Mouse (Mus musculus) lung, postnatal 0 days (tissue): ENCODE data around the gene Uchl4. TPM values are rescaled to one million over a fixed set of nuclear protein-coding genes. Genes with fewer than 3 reads are reported as not detected.

Source experiments
- ATAC-seq: fragments of 200-750 bp; cut with Nextera tagmentation; 2 replicates; pipeline ENCODE4 v1.8.0; 2017; ENCODE audit warnings: moderate library complexity
- DNase-seq: peaks from one replicate; pipeline ENCODE4 v3.0.0-alpha.2; 2016; ENCODE audit warnings: low spot score
- H3K27ac ChIP-seq: fragments of 300-500 bp; sonication (generic); 2 replicates; pipeline ENCODE4 v1.5.1; 2014; ENCODE audit warnings: antibody characterized with exemption, mild to moderate bottlenecking, low read length, mixed read lengths
- H3K27me3 ChIP-seq: fragments of 300-500 bp; sonication (generic); replicated peaks from 2 replicates; pipeline ENCODE4 v1.6.1; 2014; ENCODE audit warnings: low read length, mixed read lengths; ENCODE audit not compliant: insufficient read depth
- H3K36me3 ChIP-seq: fragments of 300-500 bp; sonication (generic); 2 replicates; pipeline ENCODE4 v1.6.1; 2014; ENCODE audit warnings: low read length, mixed read lengths; ENCODE audit not compliant: insufficient read depth
- H3K4me1 ChIP-seq: fragments of 300-500 bp; sonication (generic); 2 replicates; pipeline ENCODE4 v1.6.1; 2014; ENCODE audit warnings: antibody characterized with exemption, low read depth, low read length, mixed read lengths; ENCODE audit not compliant: insufficient read depth
- H3K4me2 ChIP-seq: fragments of 300-500 bp; sonication (generic); replicated peaks from 2 replicates; pipeline ENCODE4 v1.6.1; 2014; ENCODE audit warnings: low read depth, mild to moderate bottlenecking, low read length, moderate library complexity, mixed read lengths
- H3K4me3 ChIP-seq: fragments of 300-500 bp; sonication (generic); 2 replicates; pipeline ENCODE4 v1.5.1; 2014; ENCODE audit warnings: low read depth, low read length
- H3K9ac ChIP-seq: fragments of 300-500 bp; sonication (generic); replicated peaks from 2 replicates; pipeline ENCODE4 v1.6.1; 2014; ENCODE audit warnings: low read depth, mild to moderate bottlenecking
- H3K9me3 ChIP-seq: fragments of 300-500 bp; sonication (generic); 2 replicates; pipeline ENCODE4 v1.6.1; 2016; ENCODE audit warnings: low read length, mixed read lengths
- CTCF ChIP-seq: IDR thresholded peaks from 2 replicates; pipeline ENCODE4 v1.5.1; 2016; ENCODE audit warnings: antibody characterized with exemption, mild to moderate bottlenecking
- EP300 ChIP-seq: IDR thresholded peaks from 2 replicates; pipeline ENCODE4 v1.6.1; 2016; ENCODE audit warnings: antibody characterized with exemption, mild to moderate bottlenecking, control low read depth
- WGBS: fragments of 180-500 bp; shearing (Covaris S2); extraction: QIAGEN DNeasy Blood & Tissue Kit; methylation state at CpG from one replicate; pipeline ENCODE4 v1.1.7; 2014; 5-methylcytosine and 5-hydroxymethylcytosine counted together
- polyA plus RNA-seq: library from polyadenylated mRNA; unstranded; fragments of >200 nt; fragmentation: Nextera tagmentation; extraction: Ambion mirVana; gene quantifications from 2 replicates; pipeline ENCODE4 v1.2.1, GENCODE M21; 2015

Uchl4 gene
- polyA plus RNA-seq, 1 experiment from 2014 or later, result 1.0 TPM

DNA sequence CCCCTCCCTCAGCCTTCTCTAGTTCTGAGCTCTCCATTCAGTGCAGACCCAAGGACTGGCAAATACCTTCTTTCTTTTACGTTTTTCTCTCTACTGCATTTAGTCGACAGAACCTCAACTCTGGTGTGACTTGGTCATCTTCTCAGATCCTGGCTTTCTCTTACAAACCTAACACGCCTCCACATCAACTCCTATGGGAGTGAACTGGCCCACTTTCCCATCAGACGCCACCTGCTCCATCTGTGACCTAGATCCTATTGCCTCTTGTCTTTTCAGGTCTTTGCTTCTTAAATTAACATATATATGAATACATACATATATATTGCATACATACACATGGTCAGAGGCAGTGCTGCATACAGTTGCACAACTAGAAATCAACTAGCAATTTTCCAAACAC lies 38.8 kb downstream of the Uchl4 start:
- DNase-seq, result no peak
- Histone ChIP-seq H3K4me3 (no peak overlapping the region), H3K27ac (no peak overlapping the region), H3K36me3 (no peaks in the 10 kb centered on the region), H3K4me1 (no peaks in the 10 kb centered on the region), H3K27me3 (no peaks in the 10 kb centered on the region), H3K9ac (no peak overlapping the region), H3K4me2 (no peak overlapping the region), H3K9me3 (no peaks in the 10 kb centered on the region)
- 75% methylated on average over 4 of the region's 4 CpGs for WGBS
- TF ChIP-seq EP300 (no peak), CTCF (no peak)
- ATAC-seq, result no peak

DNA sequence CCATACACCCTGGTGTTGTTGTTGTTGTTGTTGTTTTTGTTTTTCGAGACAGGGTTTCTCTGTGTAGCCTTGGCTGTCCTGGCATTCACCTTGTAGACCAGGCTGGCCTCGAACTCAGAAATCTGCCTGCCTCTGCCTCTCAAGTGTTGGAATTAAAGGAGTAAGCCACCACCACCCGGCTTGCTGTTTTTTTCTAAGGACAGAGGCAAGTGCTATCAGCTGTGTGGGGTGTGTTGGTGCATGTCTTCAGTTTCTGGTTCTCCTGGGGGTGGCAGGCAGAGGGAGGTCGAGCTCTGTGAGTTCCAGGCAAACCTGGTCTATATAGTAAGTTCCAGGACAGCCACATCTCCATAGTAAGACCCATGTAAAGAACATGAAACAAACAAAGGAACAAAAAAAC lies 39.3 kb downstream of the Uchl4 start:
- Histone ChIP-seq H3K36me3 (no peaks in the 10 kb centered on the region), H3K4me3 (no peak overlapping the region), H3K27me3 (no peaks in the 10 kb centered on the region), H3K9ac (no peak overlapping the region), H3K4me1 (no peaks in the 10 kb centered on the region), H3K27ac (no peak overlapping the region), H3K4me2 (no peak overlapping the region), H3K9me3 (no peaks in the 10 kb centered on the region)
- WGBS, result 64% methylated on average over 4 of the region's 4 CpGs
- no peak for DNase-seq
- ATAC-seq, result no peak
- no peak for TF ChIP-seq CTCF
- TF ChIP-seq EP300, result no peak

DNA sequence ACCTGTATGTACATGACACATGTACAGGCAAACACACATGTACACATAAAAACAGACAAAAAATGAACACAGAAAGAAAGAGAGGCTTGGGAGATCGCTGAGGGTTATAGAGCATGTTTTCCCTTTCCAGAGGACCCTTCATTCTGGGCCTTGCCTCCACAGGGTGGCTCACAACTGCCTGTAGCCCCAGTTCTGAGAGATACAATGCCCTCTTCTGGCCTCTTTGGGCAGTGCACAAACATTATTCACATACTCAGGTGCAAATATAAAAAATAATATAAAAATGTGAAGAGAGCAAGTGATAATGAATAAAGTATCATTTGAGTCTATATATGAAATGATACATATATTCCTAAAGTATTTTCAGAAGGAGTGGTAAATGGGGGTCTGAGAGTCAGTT lies 39.9 kb downstream of the Uchl4 start:
- 72% methylated on average over 1 of the region's 1 CpGs for WGBS
- Histone ChIP-seq H3K36me3 (no peaks in the 10 kb centered on the region), H3K4me2 (no peak overlapping the region), H3K9me3 (no peaks in the 10 kb centered on the region), H3K4me3 (no peak overlapping the region), H3K9ac (no peak overlapping the region), H3K27ac (no peak overlapping the region), H3K4me1 (no peaks in the 10 kb centered on the region), H3K27me3 (no peaks in the 10 kb centered on the region)
- TF ChIP-seq EP300, result no peak
- peak; percentile 43 for TF ChIP-seq CTCF
- ATAC-seq, result no peak
- DNase-seq, result no peak

DNA sequence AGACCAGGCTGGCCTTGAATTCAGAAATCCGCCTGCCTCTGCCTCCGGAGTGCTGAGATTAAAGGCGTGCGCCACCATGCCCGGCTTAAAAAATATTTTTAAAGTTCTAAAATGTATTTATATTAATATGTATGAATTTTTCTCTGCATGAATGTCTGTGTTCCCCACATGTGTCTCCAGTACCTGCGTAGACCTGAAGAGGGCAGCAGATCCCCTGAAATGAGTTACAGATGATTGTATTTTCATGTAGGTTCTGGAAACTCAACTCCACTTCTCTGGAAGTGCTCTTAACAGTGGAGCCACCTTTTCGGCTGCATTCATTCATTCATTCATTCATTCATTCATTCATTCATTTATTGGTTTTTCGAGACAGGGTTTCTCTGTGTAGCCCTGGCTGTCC lies 42.7 kb downstream of the Uchl4 start:
- Histone ChIP-seq H3K27ac (no peak overlapping the region), H3K4me2 (no peak overlapping the region), H3K4me1 (0 out of 2 replicates have a peak, but pooled peaks cover 3% of the 10 kb centered on the region), H3K36me3 (no peaks in the 10 kb centered on the region), H3K9ac (no peak overlapping the region), H3K9me3 (no peaks in the 10 kb centered on the region), H3K4me3 (no peak overlapping the region), H3K27me3 (no peaks in the 10 kb centered on the region)
- ATAC-seq, result no peak
- WGBS, result 69% methylated on average over 8 of the region's 8 CpGs
- DNase-seq, result peak; percentile 77
- TF ChIP-seq EP300, result no peak
- peak; percentile 79 for TF ChIP-seq CTCF

DNA sequence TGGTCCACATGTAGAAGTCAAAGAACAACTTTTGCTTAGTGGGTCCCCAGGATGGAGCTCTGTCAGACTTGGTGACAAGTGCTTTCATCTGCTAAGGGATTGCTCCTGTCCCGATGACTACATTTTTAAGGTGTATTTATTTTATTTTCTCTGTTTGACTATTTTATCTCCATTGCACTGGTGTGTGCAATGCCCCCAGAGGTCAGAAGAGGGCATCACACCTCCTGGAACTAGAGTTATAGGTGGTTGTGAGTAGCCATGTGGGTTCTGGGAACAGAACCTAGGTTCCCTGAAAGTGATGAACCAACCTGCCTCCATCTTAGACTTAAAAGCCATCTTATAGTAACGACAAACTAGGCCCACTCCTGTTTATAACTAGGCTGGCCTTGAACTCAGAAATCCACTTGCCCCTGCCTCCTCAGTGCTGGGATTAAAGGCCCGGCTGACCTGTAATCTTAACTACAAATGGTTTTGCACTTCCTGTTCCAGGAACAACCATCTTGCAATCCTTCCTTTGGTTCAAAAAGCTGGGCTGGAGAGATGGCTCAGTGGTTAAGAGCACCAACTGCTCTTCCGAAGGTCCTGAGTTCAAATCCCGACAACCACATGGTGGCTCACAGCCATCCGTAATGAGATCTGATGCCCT lies 43.8 kb downstream of the Uchl4 start:
- no peak for ATAC-seq
- H3K4me3 ChIP-seq, result no peak overlapping the region
- H3K4me2 ChIP-seq, result no peak overlapping the region
- TF ChIP-seq CTCF, result no peak
- TF ChIP-seq EP300, result no peak
- 92% methylated on average over 6 of the region's 6 CpGs for WGBS
- H3K36me3 ChIP-seq, result no peaks in the 10 kb centered on the region
- H3K27ac ChIP-seq, result no peak overlapping the region
- no peaks in the 10 kb centered on the region for H3K9me3 ChIP-seq
- DNase-seq, result no peak
- no peaks in the 10 kb centered on the region for H3K27me3 ChIP-seq
- H3K4me1 ChIP-seq, result 0 out of 2 replicates have a peak, but pooled peaks cover 3% of the 10 kb centered on the region
- H3K9ac ChIP-seq, result no peak overlapping the region

DNA sequence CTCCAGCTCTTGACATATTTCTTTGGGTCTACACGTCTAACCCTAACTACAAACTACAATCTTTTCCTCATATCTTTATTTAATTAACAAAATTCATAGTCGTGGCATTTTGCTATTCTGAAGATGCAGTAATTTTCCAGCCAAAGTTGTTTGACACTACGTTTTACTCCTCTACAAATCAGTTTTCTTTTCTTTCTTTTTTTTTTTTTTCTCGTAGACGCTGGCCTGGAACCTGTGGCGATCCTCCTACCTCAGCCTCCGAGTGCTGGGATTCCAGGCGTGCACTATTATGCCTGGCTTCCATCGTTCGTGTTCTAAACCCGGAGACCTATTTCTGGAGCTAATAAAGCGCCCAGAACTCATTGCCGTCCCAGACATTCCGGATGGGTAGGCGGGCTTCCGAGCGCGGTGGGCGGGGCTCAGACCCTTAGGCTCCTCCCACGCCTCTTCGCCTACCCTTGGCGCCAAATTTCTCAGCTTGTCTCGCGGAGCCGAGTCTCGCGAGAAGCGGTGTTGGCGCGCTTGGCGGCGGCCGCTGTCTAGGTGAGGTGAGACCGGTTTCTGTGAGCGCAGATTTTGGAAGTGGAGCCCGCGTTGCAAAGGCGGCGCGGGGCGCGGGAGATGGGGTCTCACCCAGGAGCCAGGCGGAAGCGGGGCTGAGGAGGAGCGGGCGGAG lies 46.2 kb downstream of the Uchl4 start, which contains the start of gene Tipin:
Gene Tipin, plus strand, starts transcription at position 477 of the 676 bp plus-strand sequence.
- Histone ChIP-seq H3K27ac (peak within 1 kb of the TSS; percentile 79), H3K9me3 (no peaks in the 10 kb centered on the region), H3K9ac (peak within 1 kb of the TSS; percentile 84), H3K4me3 (peak within 1 kb of the TSS; percentile 83), H3K27me3 (no peaks in the 10 kb centered on the region), H3K4me1 (0 out of 2 replicates have a peak, but pooled peaks cover 3% of the 10 kb centered on the region), H3K36me3 (no peaks in the 10 kb centered on the region), H3K4me2 (peak within 1 kb of the TSS; percentile 77)
- 2% methylated on average over 46 of the region's 46 CpGs for WGBS
- no peak for TF ChIP-seq CTCF
- peak; percentile 77 for TF ChIP-seq EP300
- ATAC-seq, result peak; percentile 97
- peak; percentile 97 for DNase-seq
